Mouse (Mus musculus) right cerebral cortex, postnatal 36 days (tissue): ENCODE data around the gene Rora.
A peak's percentile ranks its signal among the peaks of the same experiment; 100 is the strongest.

Experiments
- DNase-seq, 2 experiments: peaks; one replicate each; pipeline ENCODE4 v3.0.0; 2022; ENCODE audit warnings: low spot score in 2 of 2, mixed read lengths in 1 of 2

Gene Rora

GRCm38 (mm10) chr9:69134604-69135003 is 481.0 kb downstream of the Rora start:
- DNase-seq, result no peak

GRCm38 (mm10) chr9:69136821-69137220 is 483.2 kb downstream of the Rora start:
- no peak for DNase-seq

- no peak for DNase-seq
These were observed 483.8 kb downstream of the Rora start for GRCm38 (mm10) chr9:69137398-69137797.

GRCm38 (mm10) chr9:69140144-69140543 is 486.6 kb downstream of the Rora start:
- DNase-seq, result no peak

- no peak for DNase-seq
These were observed 488.3 kb downstream of the Rora start for GRCm38 (mm10) chr9:69141859-69142258.

GRCm38 (mm10) chr9:69146937-69147336 is 493.4 kb downstream of the Rora start:
- DNase-seq, result no peak

- peak in 1 of 2 experiments; percentile 4 for DNase-seq
These were observed 496.6 kb downstream of the Rora start for GRCm38 (mm10) chr9:69150224-69150623.

GRCm38 (mm10) chr9:69154684-69155083 is 501.1 kb downstream of the Rora start:
- DNase-seq, result no peak

GRCm38 (mm10) chr9:69155836-69156595 is 502.4 kb downstream of the Rora start:
- DNase-seq, result no peak

GRCm38 (mm10) chr9:69160818-69161217 is 507.2 kb downstream of the Rora start:
- no peak for DNase-seq

GRCm38 (mm10) chr9:69164653-69165052 is 511.1 kb downstream of the Rora start:
- no peak for DNase-seq

- no peak for DNase-seq
These were observed 511.7 kb downstream of the Rora start for GRCm38 (mm10) chr9:69165096-69165836.

GRCm38 (mm10) chr9:69174061-69174460 is 520.5 kb downstream of the Rora start:
- DNase-seq, result no peak

GRCm38 (mm10) chr9:69174527-69175116 is 521.0 kb downstream of the Rora start:
- no peak for DNase-seq

- DNase-seq, result no peak
These were observed 523.4 kb downstream of the Rora start for GRCm38 (mm10) chr9:69176988-69177387.

- no peak for DNase-seq
These were observed 525.6 kb downstream of the Rora start for GRCm38 (mm10) chr9:69179224-69179623.

GRCm38 (mm10) chr9:69180961-69181360 is 527.4 kb downstream of the Rora start:
- no peak for DNase-seq

- no peak for DNase-seq
These were observed 527.8 kb downstream of the Rora start for GRCm38 (mm10) chr9:69181411-69181810.

GRCm38 (mm10) chr9:69183888-69184287 is 530.3 kb downstream of the Rora start:
- no peak for DNase-seq

- no peak for DNase-seq
These were observed 537.1 kb downstream of the Rora start for GRCm38 (mm10) chr9:69190726-69191125.

- no peak for DNase-seq
These were observed 538.9 kb downstream of the Rora start for GRCm38 (mm10) chr9:69192446-69192845.
